Mouse (Mus musculus) neural tube, embryonic 15.5 days (tissue): Measurements from ENCODE around the gene Prdx1. TPM values are rescaled to one million over a fixed set of nuclear protein-coding genes. Genes with fewer than 3 reads are reported as not detected.

ENCODE experiments used
- ATAC-seq: fragments of 200-750 bp; cut with Nextera tagmentation; 2 replicates; pipeline ENCODE4 v1.8.0; 2017; ENCODE audit warnings: mild to moderate bottlenecking, moderate TSS enrichment, moderate library complexity; ENCODE audit not compliant: low FRiP score
- H3K27ac ChIP-seq: fragments of 300-500 bp; sonication (generic); replicated peaks from 2 replicates; pipeline ENCODE4 v1.5.1; 2015; ENCODE audit warnings: mild to moderate bottlenecking, inconsistent platforms
- H3K27me3 ChIP-seq: fragments of 300-500 bp; sonication (generic); replicated peaks from 2 replicates; pipeline ENCODE4 v1.6.1; 2015; ENCODE audit warnings: inconsistent platforms
- H3K36me3 ChIP-seq: fragments of 300-500 bp; sonication (generic); 2 replicates; pipeline ENCODE4 v1.6.1; 2015; ENCODE audit warnings: inconsistent platforms
- H3K4me1 ChIP-seq: fragments of 300-500 bp; sonication (generic); 2 replicates; pipeline ENCODE4 v1.6.1; 2015; ENCODE audit warnings: inconsistent platforms
- H3K4me2 ChIP-seq: fragments of 300-500 bp; sonication (generic); 2 replicates; pipeline ENCODE4 v1.6.1; 2015; ENCODE audit warnings: inconsistent platforms, mild to moderate bottlenecking, moderate library complexity
- H3K4me3 ChIP-seq: fragments of 300-500 bp; sonication (generic); replicated peaks from 2 replicates; pipeline ENCODE4 v1.5.1; 2015; ENCODE audit warnings: mild to moderate bottlenecking, inconsistent platforms
- H3K9ac ChIP-seq: fragments of 300-500 bp; sonication (generic); replicated peaks from 2 replicates; pipeline ENCODE4 v1.6.1; 2015; ENCODE audit warnings: mild to moderate bottlenecking, inconsistent platforms
- H3K9me3 ChIP-seq: fragments of 300-500 bp; sonication (generic); replicated peaks from 2 replicates; pipeline ENCODE4 v1.6.1; 2016; ENCODE audit warnings: inconsistent platforms
- WGBS: fragments of 180-500 bp; shearing (Covaris S2); methylation state at CpG from one replicate; pipeline ENCODE4 v1.1.7; 2015; ENCODE audit warnings: mixed read lengths; 5-methylcytosine and 5-hydroxymethylcytosine counted together
- polyA plus RNA-seq: library from polyadenylated mRNA; unstranded; fragments of >200 nt; fragmentation: Nextera tagmentation; extraction: Ambion mirVana; gene quantifications from 2 replicates; pipeline ENCODE4 v1.2.1, GENCODE M21; 2015

Gene Prdx1
- polyA plus RNA-seq, 1 experiment from 2014 or later: 443 TPM

- H3K27me3 ChIP-seq: no peaks in the 10 kb centered on the region
- H3K4me2 ChIP-seq: no peak overlapping the region
- no peak for ATAC-seq
- no peak overlapping the region for H3K4me3 ChIP-seq
- H3K36me3 ChIP-seq: no peaks in the 10 kb centered on the region
- no peak overlapping the region for H3K27ac ChIP-seq
- no peak overlapping the region for H3K9ac ChIP-seq
- no peaks in the 10 kb centered on the region for H3K9me3 ChIP-seq
- 92% methylated on average over 9 of the region's 9 CpGs for WGBS
- no peaks in the 10 kb centered on the region for H3K4me1 ChIP-seq
These were observed 45.7 kb downstream of the Prdx1 start for GRCm38 (mm10) chr4:116731077-116731476.

GRCm38 (mm10) chr4:116732355-116732754 is 47.0 kb downstream of the Prdx1 start:
- Histone ChIP-seq H3K27ac (no peak overlapping the region), H3K4me2 (no peak overlapping the region), H3K4me3 (no peak overlapping the region), H3K9ac (no peak overlapping the region), H3K27me3 (no peaks in the 10 kb centered on the region), H3K36me3 (no peaks in the 10 kb centered on the region), H3K4me1 (no peaks in the 10 kb centered on the region), H3K9me3 (no peaks in the 10 kb centered on the region)
- no peak for ATAC-seq
- 84% methylated on average over 5 of the region's 5 CpGs for WGBS

- no peak overlapping the region for H3K4me3 ChIP-seq
- ATAC-seq: no peak
- no peak overlapping the region for H3K27ac ChIP-seq
- H3K36me3 ChIP-seq: no peaks in the 10 kb centered on the region
- no peaks in the 10 kb centered on the region for H3K27me3 ChIP-seq
- H3K4me1 ChIP-seq: no peaks in the 10 kb centered on the region
- H3K9me3 ChIP-seq: no peaks in the 10 kb centered on the region
- WGBS: 92% methylated on average over 2 of the region's 2 CpGs
- H3K4me2 ChIP-seq: no peak overlapping the region
- H3K9ac ChIP-seq: no peak overlapping the region
These were observed 49.7 kb downstream of the Prdx1 start for GRCm38 (mm10) chr4:116734996-116735395.

- Histone ChIP-seq H3K4me1 (no peaks in the 10 kb centered on the region), H3K4me2 (no peak overlapping the region), H3K27ac (no peak overlapping the region), H3K9me3 (no peaks in the 10 kb centered on the region), H3K36me3 (no peaks in the 10 kb centered on the region), H3K4me3 (no peak overlapping the region), H3K27me3 (no peaks in the 10 kb centered on the region), H3K9ac (no peak overlapping the region)
- ATAC-seq: no peak
- WGBS: 88% methylated on average over 9 of the region's 9 CpGs
These were observed 53.8 kb downstream of the Prdx1 start for GRCm38 (mm10) chr4:116738972-116739751.

GRCm38 (mm10) chr4:116749750-116750149 is 64.4 kb downstream of the Prdx1 start:
- no peaks in the 10 kb centered on the region for H3K9me3 ChIP-seq
- no peak overlapping the region for H3K4me2 ChIP-seq
- no peaks in the 10 kb centered on the region for H3K4me1 ChIP-seq
- no peaks in the 10 kb centered on the region for H3K27me3 ChIP-seq
- ATAC-seq: no peak
- H3K4me3 ChIP-seq: no peak overlapping the region
- 84% methylated on average over 2 of the region's 2 CpGs for WGBS
- H3K36me3 ChIP-seq: no peaks in the 10 kb centered on the region
- no peak overlapping the region for H3K27ac ChIP-seq
- no peak overlapping the region for H3K9ac ChIP-seq

Other genes with a start within 250 kb of the Prdx1 start
- gene Mast2, start 221.4 kb upstream of the Prdx1 start, polyA plus RNA-seq: 29.7 and 34.1 TPM in 2 replicates
- gene Ipp, start 178.0 kb upstream of the Prdx1 start, polyA plus RNA-seq: 11.9 and 13.7 TPM in 2 replicates
- 23.8 and 27.7 TPM in 2 replicates for gene Tmem69, start 129.6 kb upstream of the Prdx1 start, polyA plus RNA-seq
- 12.0 and 17.6 TPM in 2 replicates for gene Gpbp1l1, start 127.9 kb upstream of the Prdx1 start, polyA plus RNA-seq
- 3.0 and 4.5 TPM in 2 replicates for gene Ccdc17, start 88.9 kb upstream of the Prdx1 start, polyA plus RNA-seq
- gene Nasp, start 57.6 kb upstream of the Prdx1 start, polyA plus RNA-seq: 79.3 and 93.1 TPM in 2 replicates
- gene Akr1a1, start 33.9 kb upstream of the Prdx1 start, polyA plus RNA-seq: 717 and 746 TPM in 2 replicates
- 20.0 and 22.7 TPM in 2 replicates for gene Mmachc, start 22.9 kb downstream of the Prdx1 start, polyA plus RNA-seq
- 9.7 and 11.3 TPM in 2 replicates for gene Ccdc163, start 23.0 kb downstream of the Prdx1 start, polyA plus RNA-seq
- 3.0 and 3.3 TPM in 2 replicates for gene Tesk2, start 35.4 kb downstream of the Prdx1 start, polyA plus RNA-seq
- 27.2 and 33.4 TPM in 2 replicates for gene Toe1, start 122.1 kb downstream of the Prdx1 start, polyA plus RNA-seq
- gene Mutyh, start 122.2 kb downstream of the Prdx1 start, polyA plus RNA-seq: 5.6 and 7.5 TPM in 2 replicates
- 1.4 and 1.8 TPM in 2 replicates for gene Hpdl, start 136.2 kb downstream of the Prdx1 start, polyA plus RNA-seq
- 4.2 and 4.4 TPM in 2 replicates for gene Zswim5, start 191.8 kb downstream of the Prdx1 start, polyA plus RNA-seq